In the genomic region with DNA sequence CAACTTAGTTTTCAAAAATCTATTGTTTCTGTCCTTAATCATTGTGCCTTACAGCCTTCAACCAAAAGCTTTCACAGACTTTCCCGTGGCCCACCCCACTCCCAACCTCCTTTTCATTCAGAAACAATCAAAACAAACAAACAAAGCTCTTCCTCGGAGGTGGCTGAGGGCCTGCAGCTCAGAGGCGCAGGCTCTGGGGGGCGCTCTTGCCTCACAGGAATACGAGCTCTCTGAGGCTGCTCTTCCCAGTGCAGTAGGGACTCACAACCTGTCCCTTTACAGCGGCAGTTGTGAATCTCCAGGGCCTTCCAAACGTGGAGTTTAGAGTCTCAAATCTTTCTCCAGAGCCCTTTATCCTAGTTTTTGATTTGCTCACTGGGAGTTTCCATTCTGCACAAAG, we compare ENCODE assay signal across 8 mouse cellular contexts.
DNase-seq lines count a peak whose midpoint lies in the region; ATAC-seq and TF ChIP-seq lines count a peak whose summit lies in the region.

No protein-coding gene starts in this region.

- H3K27ac ChIP-seq in cortical plate, adult 2 months (ENCODE audit: insufficient read depth, low read length) = no peak overlapping the region
- no peak overlapping the region for H3K27ac ChIP-seq in kidney, embryonic 15.5 days
- H3K27ac ChIP-seq in liver, embryonic 13.5 days = no peak overlapping the region
- no peak overlapping the region for H3K27ac ChIP-seq in neural tube, embryonic 11.5 days (ENCODE audit: low read depth, low read length)

- H3K36me3 ChIP-seq in kidney, embryonic 15.5 days = no peaks in the 10 kb centered on the region
- no peaks in the 10 kb centered on the region for H3K36me3 ChIP-seq in liver, embryonic 13.5 days
- H3K36me3 ChIP-seq in neural tube, embryonic 11.5 days (ENCODE audit: control insufficient read depth, insufficient read depth, low read length) = no peaks in the 10 kb centered on the region

- no peaks in the 10 kb centered on the region for H3K27me3 ChIP-seq in kidney, embryonic 15.5 days
- H3K27me3 ChIP-seq in liver, embryonic 13.5 days = no peaks in the 10 kb centered on the region
- no peaks in the 10 kb centered on the region for H3K27me3 ChIP-seq in neural tube, embryonic 11.5 days (ENCODE audit: control insufficient read depth, insufficient read depth, low read length)

- H3K4me3 ChIP-seq in cortical plate, adult 2 months (ENCODE audit: insufficient read depth, low read length) = no peak overlapping the region
- H3K4me3 ChIP-seq in kidney, embryonic 15.5 days (replicated peaks) = no peak overlapping the region
- no peak overlapping the region for H3K4me3 ChIP-seq in liver, embryonic 13.5 days (replicated peaks)
- no peak overlapping the region for H3K4me3 ChIP-seq in neural tube, embryonic 11.5 days (ENCODE audit: low read depth, low read length)

- intact Hi-C loops in gastrocnemius, postnatal 36 days (cut with DNase I) = loop anchor here (2.0 kb wide), 1 partner anchor 218 kb away; no protein-coding TSS in a partner anchor

- no peak overlapping the region for H3K9ac ChIP-seq in kidney, embryonic 15.5 days
- no peak overlapping the region for H3K9ac ChIP-seq in liver, embryonic 13.5 days
- no peak overlapping the region for H3K9ac ChIP-seq in neural tube, embryonic 11.5 days (ENCODE audit: low read length)

- DNase-seq in A20 (ENCODE audit: low read depth, low spot score) = peak; percentile 83
- DNase-seq in adrenal gland, adult (ENCODE audit: inconsistent age in 2 of 2, low spot score in 1 of 2) = peak; percentile 76 to 89
- peak; percentile 59 to 65 for DNase-seq in gastrocnemius, postnatal 36 days
- peak; percentile 60 for DNase-seq in liver, embryonic 13.5 days
- DNase-seq in neural tube, embryonic 11.5 days (ENCODE audit: low spot score) = peak; percentile 80
- DNase-seq in testis, postnatal 10 days (ENCODE audit: low spot score) = peak; percentile 87

- peak; percentile 74; the same call in 1 of the 2 replicates for ATAC-seq in kidney, embryonic 15.5 days (replicated peaks; ENCODE audit: low FRiP score)
- no peak for ATAC-seq in liver, embryonic 13.5 days (ENCODE audit: low read depth)
- ATAC-seq in neural tube, embryonic 11.5 days (ENCODE audit: insufficient read depth, low FRiP score, low TSS enrichment) = no peak

- H3K4me1 ChIP-seq in cortical plate, adult 2 months (ENCODE audit: control insufficient read depth, insufficient read depth, low read length) = peaks cover 2% of the 10 kb centered on the region; the same call in 1 of the 2 replicates
- H3K4me1 ChIP-seq in kidney, embryonic 15.5 days = peaks cover 6% of the 10 kb centered on the region
- peaks cover 32% of the 10 kb centered on the region for H3K4me1 ChIP-seq in liver, embryonic 13.5 days (replicated peaks)
- 0 out of 2 replicates have a peak, but pooled peaks cover 10% of the 10 kb centered on the region for H3K4me1 ChIP-seq in neural tube, embryonic 11.5 days (ENCODE audit: control insufficient read depth, insufficient read depth, low read length)

- 12% methylated on average over 7 of the region's 7 CpGs for WGBS in kidney, embryonic 15.5 days
- 3% methylated on average over 7 of the region's 7 CpGs for WGBS in liver, embryonic 13.5 days (ENCODE audit: insufficient replicate concordance)
- WGBS in neural tube, embryonic 11.5 days = 11% methylated on average over 7 of the region's 7 CpGs

- peak; percentile 89 for TF ChIP-seq CTCF in cortical plate, adult 2 months (IDR thresholded peaks at IDR 0.05; ENCODE audit: extremely low read depth, insufficient read depth, low read length)

- no peak overlapping the region for H3K4me2 ChIP-seq in kidney, embryonic 15.5 days
- H3K4me2 ChIP-seq in liver, embryonic 13.5 days = no peak overlapping the region
- H3K4me2 ChIP-seq in neural tube, embryonic 11.5 days (ENCODE audit: low read depth) = no peak overlapping the region

- H3K9me3 ChIP-seq in kidney, embryonic 15.5 days (replicated peaks) = no peaks in the 10 kb centered on the region
- H3K9me3 ChIP-seq in liver, embryonic 13.5 days (replicated peaks) = no peaks in the 10 kb centered on the region
- H3K9me3 ChIP-seq in neural tube, embryonic 11.5 days (ENCODE audit: control insufficient read depth, low read length) = no peaks in the 10 kb centered on the region

- no peak for TF ChIP-seq POLR2A in cortical plate, adult 2 months (IDR thresholded peaks at IDR 0.05; ENCODE audit: extremely low read depth, insufficient read depth, low read length)
